Mouse (Mus musculus) embryonic fibroblast, embryonic 13.5 days (primary cell): ENCODE measurements at regions not wholly inside any gene's neighbourhood (a gene's known extent, or its start where the extent isn't known, plus 50 kb on each side); places are given as distances from the start of the nearest gene placed in this dataset.

Experiments
- CTCF ChIP-seq: IDR thresholded peaks from 2 replicates; pipeline ENCODE4 v1.5.1; 2011; ENCODE audit warnings: mild to moderate bottlenecking, control low read depth, low read length, moderate library complexity, borderline replicate concordance; ENCODE audit not compliant: insufficient read depth
- POLR2A ChIP-seq: IDR thresholded peaks from 2 replicates; pipeline ENCODE4 v1.6.1; 2011; ENCODE audit warnings: low read depth, mild to moderate bottlenecking, control low read depth, low read length, moderate library complexity

GRCm38 (mm10) chr16:90565182-90565581, 162.0 kb downstream of the Mis18a start:
- TF ChIP-seq CTCF (no peak), POLR2A (no peak)
